In genomic region chr9:15241596-15241939, GRCm38 (mm10) we compare ENCODE assay signal across 10 mouse cellular contexts. TPM values are rescaled to one million over a fixed set of nuclear protein-coding genes. Genes with fewer than 3 reads are reported as not detected.
DNase-seq lines count a peak whose midpoint lies in the region; ATAC-seq and TF ChIP-seq lines count a peak whose summit lies in the region.
"Had no signal": no experiment of that assay in that cellular context is flagged by ENCODE, and none has a peak within 500 bp of the region (broad histone marks: within the 10 kb centered on the region; RNA-seq: fewer than 3 reads in every experiment).

No protein-coding gene starts in this region.

- in situ Hi-C loops in CH12.LX (cut with MboI; ENCODE audit: low pct_ligation_motif_present, low pct_unique_long_range_greater_than_20kb, low sequenced_read_pairs): no loop called here

- H3K4me2 ChIP-seq in CH12.LX (ENCODE audit: insufficient read depth, low read depth, poor library complexity, severe bottlenecking): no peak overlapping the region
- H3K4me2 ChIP-seq in neural tube, embryonic 11.5 days (ENCODE audit: low read depth): no peak overlapping the region
- H3K4me2 ChIP-seq: embryonic facial prominence, embryonic 12.5 days; midbrain, embryonic 12.5 days had no signal

- peaks cover 2% of the 10 kb centered on the region for H3K27me3 ChIP-seq in CH12.LX (replicated peaks)
- no peaks in the 10 kb centered on the region for H3K27me3 ChIP-seq in neural tube, embryonic 11.5 days (ENCODE audit: control insufficient read depth, insufficient read depth, low read length)

- H3K36me3 ChIP-seq in CH12.LX (replicated peaks in 1 of 2; ENCODE audit: control insufficient read depth in 1 of 2, insufficient read depth in 1 of 2, low read length in 1 of 2): no peaks in the 10 kb centered on the region
- no peaks in the 10 kb centered on the region for H3K36me3 ChIP-seq in neural tube, embryonic 11.5 days (ENCODE audit: control insufficient read depth, insufficient read depth, low read length)
- H3K36me3 ChIP-seq: embryonic facial prominence, embryonic 12.5 days; midbrain, embryonic 12.5 days had no signal

- ATAC-seq in neural tube, embryonic 11.5 days (ENCODE audit: insufficient read depth, low FRiP score, low TSS enrichment): no peak

- TF ChIP-seq POLR2A in CH12.LX (IDR thresholded peaks at IDR 0.05; ENCODE audit: low read depth, low read length): no peak
- no peak for TF ChIP-seq POLR2A in bone marrow, adult 2 months (IDR thresholded peaks at IDR 0.05; ENCODE audit: borderline replicate concordance, control insufficient read depth, low read depth, low read length)

- peak; percentile 72 for TF ChIP-seq RAD21 in CH12.LX (IDR thresholded peaks at IDR 0.05; ENCODE audit: low read depth, low read length)

- H3K27ac ChIP-seq in gastrocnemius, adult 2 months: no peak overlapping the region
- no peak overlapping the region for H3K27ac ChIP-seq in CH12.LX (ENCODE audit: insufficient read depth, low read depth)
- no peak overlapping the region for H3K27ac ChIP-seq in bone marrow, adult 2 months (ENCODE audit: control insufficient read depth, insufficient read depth, low read depth, low read length, poor library complexity)
- no peak overlapping the region for H3K27ac ChIP-seq in neural tube, embryonic 11.5 days (ENCODE audit: low read depth, low read length)
- H3K27ac ChIP-seq: embryonic facial prominence, embryonic 12.5 days; midbrain, embryonic 12.5 days had no signal

- intact Hi-C loops in gastrocnemius, adult 2 months (cut with DNase I): no loop called here
- intact Hi-C loops in gastrocnemius, postnatal 36 days (cut with DNase I): no loop called here
- intact Hi-C loops in left cerebral cortex, postnatal 4 days (cut with DNase I): no loop called here

- WGBS in bone marrow, adult 2 months: 36% methylated on average over 9 of the region's 9 CpGs
- 48% methylated on average over 9 of the region's 9 CpGs for WGBS in neural tube, embryonic 11.5 days

- DNase-seq in gastrocnemius, adult 2 months: peak; percentile 33
- DNase-seq in gastrocnemius, postnatal 36 days: no peak
- DNase-seq in CH12.LX (ENCODE audit: extremely low read depth): peak; percentile 66
- peak; percentile 11 for DNase-seq in heart, adult 8-10 months (ENCODE audit: low spot score)
- peak; percentile 34 for DNase-seq in left cerebral cortex, postnatal 4 days
- peak; percentile 61 for DNase-seq in neural tube, embryonic 11.5 days (ENCODE audit: low spot score)
- peak; percentile 73 for DNase-seq in thymus, postnatal 4 days

- TF ChIP-seq EP300 in CH12.LX (IDR thresholded peaks at IDR 0.05; ENCODE audit: low read length): no peak

- peak; percentile 58 for TF ChIP-seq CTCF in gastrocnemius, adult 2 months (IDR thresholded peaks at IDR 0.05)
- TF ChIP-seq CTCF in CH12.LX (conservative IDR thresholded peaks at IDR 0.05 in 1 of 2, IDR thresholded peaks at IDR 0.05 in 1 of 2; ENCODE audit: low read depth in 2 of 2, low read length in 2 of 2): peak; percentile 79 to 81
- TF ChIP-seq CTCF in bone marrow, adult 2 months (IDR thresholded peaks at IDR 0.05; ENCODE audit: control insufficient read depth, insufficient read depth, low read length): peak; percentile 56

- H3K9ac ChIP-seq in CH12.LX (ENCODE audit: insufficient read depth, low read depth): no peak overlapping the region
- no peak overlapping the region for H3K9ac ChIP-seq in neural tube, embryonic 11.5 days (ENCODE audit: low read length)
- H3K9ac ChIP-seq: embryonic facial prominence, embryonic 12.5 days; midbrain, embryonic 12.5 days had no signal

- H3K79me2 ChIP-seq in CH12.LX (replicated peaks; ENCODE audit: control insufficient read depth, extremely low read depth, insufficient read depth, poor library complexity, severe bottlenecking): no peaks in the 10 kb centered on the region

- H3K9me3 ChIP-seq in CH12.LX (replicated peaks; ENCODE audit: low read length): no peaks in the 10 kb centered on the region
- no peaks in the 10 kb centered on the region for H3K9me3 ChIP-seq in neural tube, embryonic 11.5 days (ENCODE audit: control insufficient read depth, low read length)
- H3K9me3 ChIP-seq: embryonic facial prominence, embryonic 12.5 days; midbrain, embryonic 12.5 days had no signal

- H3K4me3 ChIP-seq in gastrocnemius, adult 2 months: no peak overlapping the region
- H3K4me3 ChIP-seq in CH12.LX (replicated peaks in 1 of 3; ENCODE audit: low read depth in 2 of 3, low read length in 2 of 3, poor library complexity in 1 of 3): no peak overlapping the region
- H3K4me3 ChIP-seq in bone marrow, adult 2 months (replicated peaks; ENCODE audit: control insufficient read depth, low read depth, low read length): no peak overlapping the region
- no peak overlapping the region for H3K4me3 ChIP-seq in neural tube, embryonic 11.5 days (ENCODE audit: low read depth, low read length)
- H3K4me3 ChIP-seq: embryonic facial prominence, embryonic 12.5 days; midbrain, embryonic 12.5 days had no signal

- 0 out of 4 replicates have a peak, but pooled peaks cover 0 to 4% of the 10 kb centered on the region in 2 experiments for H3K4me1 ChIP-seq in CH12.LX (ENCODE audit: control insufficient read depth in 1 of 2, insufficient read depth in 2 of 2)
- H3K4me1 ChIP-seq in bone marrow, adult 2 months (ENCODE audit: control insufficient read depth, insufficient read depth, low read length): no peaks in the 10 kb centered on the region
- H3K4me1 ChIP-seq in neural tube, embryonic 11.5 days (ENCODE audit: control insufficient read depth, insufficient read depth, low read length): 0 out of 2 replicates have a peak, but pooled peaks cover 2% of the 10 kb centered on the region

- dilution Hi-C loops in CH12.LX (cut with MboI; ENCODE audit: extremely low pct_ligation_motif_present, extremely low pct_unique_long_range_greater_than_20kb, low sequenced_read_pairs): no loop called here

TF ChIP-seq in CH12.LX, 34 proteins besides CTCF, POLR2A, EP300 and RAD21:
- no peak for TF ChIP-seq POLR2AphosphoS2 (IDR thresholded peaks at IDR 0.05; ENCODE audit: low read depth, low read length)
- TF ChIP-seq USF1 (IDR thresholded peaks at IDR 0.05; ENCODE audit: low read depth, low read length): no peak
- TF ChIP-seq GABPA (IDR thresholded peaks at IDR 0.05; ENCODE audit: insufficient replicate concordance, low read depth, low read length): no peak
- TF ChIP-seq NELFE (IDR thresholded peaks at IDR 0.05; ENCODE audit: low read depth, low read length): no peak
- TF ChIP-seq TBP (conservative IDR thresholded peaks at IDR 0.05; ENCODE audit: low read depth, low read length): no peak
- TF ChIP-seq SMC3 (IDR thresholded peaks at IDR 0.05; ENCODE audit: low read depth, low read length): peak; percentile 52
- TF ChIP-seq MAX (IDR thresholded peaks at IDR 0.05; ENCODE audit: low read length): no peak
- TF ChIP-seq MYC (IDR thresholded peaks at IDR 0.05; ENCODE audit: low read depth, low read length): peak; percentile 34; the same call in 1 of the 2 replicates
- no peak for TF ChIP-seq UBTF (IDR thresholded peaks at IDR 0.05; ENCODE audit: low read depth, low read length)
- no peak for TF ChIP-seq KAT2A (IDR thresholded peaks at IDR 0.05; ENCODE audit: insufficient replicate concordance, low read length)

RNA-seq across cellular contexts. Expression of gene Vstm5, which starts 2.7 kb away (rescaled TPM):
- not detected for total RNA-seq in gastrocnemius, adult 2 months (2021)
- under 1 TPM; 0.12 to 0.13 TPM for total RNA-seq in gastrocnemius, postnatal 36 days (2021)
- not detected in 2 replicates for total RNA-seq in CH12.LX (2012; rRNA removed)
- not detected in 2 replicates for total RNA-seq in CH12.LX (2014; rRNA removed)
- polyA plus RNA-seq in CH12.LX (2012; ENCODE audit: insufficient read length, low read depth): not detected in 2 replicates
- polyA plus RNA-seq in bone marrow, adult 2 months (2011; ENCODE audit: insufficient read depth, insufficient read length, low replicate concordance, missing spikeins): 1.5 TPM in 1 of 2 replicates, not detected in the other
- total RNA-seq in heart, adult 8-10 months (2022): under 1 TPM in 2 of 4 experiments, not detected in 2; 0.14 to 0.41 TPM
- 10 to 100 TPM; 12.7 to 13.6 TPM for total RNA-seq in left cerebral cortex, postnatal 4 days (2021)
- 2.9 and 3.0 TPM in 2 replicates for polyA plus RNA-seq in neural tube, embryonic 11.5 days (2014; fragmentation: Nextera tagmentation; extraction: Ambion mirVana)

RNA-seq across cellular contexts. Expression of gene Med17, which starts 38.2 kb away (rescaled TPM):
- total RNA-seq in gastrocnemius, adult 2 months (2021): 10 to 100 TPM in 1 of 2 experiments, 1 to 10 TPM in 1; 6.5 to 11.7 TPM
- 10 to 100 TPM in 1 of 2 experiments, 1 to 10 TPM in 1; 6.9 to 10.2 TPM for total RNA-seq in gastrocnemius, postnatal 36 days (2021)
- 35.5 and 39.7 TPM in 2 replicates for total RNA-seq in CH12.LX (2012; rRNA removed)
- 59.8 and 70.7 TPM in 2 replicates for total RNA-seq in CH12.LX (2014; rRNA removed)
- 57.0 and 58.6 TPM in 2 replicates for polyA plus RNA-seq in CH12.LX (2012; ENCODE audit: insufficient read length, low read depth)
- 28.1 and 34.0 TPM in 2 replicates for polyA plus RNA-seq in bone marrow, adult 2 months (2011; ENCODE audit: insufficient read depth, insufficient read length, low replicate concordance, missing spikeins)
- 10 to 100 TPM; 14.0 to 17.9 (median 16.1) TPM for total RNA-seq in heart, adult 8-10 months (2022)
- total RNA-seq in left cerebral cortex, postnatal 4 days (2021): 10 to 100 TPM; 34.1 to 38.6 TPM
- 47.9 and 52.4 TPM in 2 replicates for polyA plus RNA-seq in neural tube, embryonic 11.5 days (2014; fragmentation: Nextera tagmentation; extraction: Ambion mirVana)

Comparison
In these comparisons a context has a peak if more than half of its experiments do, and no peak if none do; other contexts are left out.
1. DNase-seq: peak in gastrocnemius, adult 2 months (single experiment), CH12.LX (single experiment), heart, adult 8-10 months (single experiment), left cerebral cortex, postnatal 4 days (single experiment), neural tube, embryonic 11.5 days (single experiment) and thymus, postnatal 4 days (single experiment); none in gastrocnemius, postnatal 36 days (0 of 2).
2. RNA of gene Vstm5, which starts 2.7 kb away (total RNA-seq): 12.7 to 13.6 TPM in left cerebral cortex, postnatal 4 days; 0.14 to 0.41 TPM in heart, adult 8-10 months, 0.12 to 0.13 TPM in gastrocnemius, postnatal 36 days, not detected in gastrocnemius, adult 2 months and not detected in CH12.LX; every median in the first group is over 4 times any median in the second.
3. Peak in every context shown above with its lines, with median percentiles within 50 percentile points of each other: CTCF ChIP-seq.